Mouse (Mus musculus) CH12.LX (cell line): ENCODE measurements around the gene Ube4b. TPM values are rescaled to one million over a fixed set of nuclear protein-coding genes. Genes with fewer than 3 reads are reported as not detected.
"Not testable (repeated sequence)": the region's sequence is repeated elsewhere in the genome, so short reads cannot be mapped to it uniquely, and the experiment has no call there.

Experiments
- DNase-seq: peaks from one replicate; pipeline ENCODE4 v3.0.0-alpha.2; 2013; ENCODE audit errors: extremely low read depth
- H3K27ac ChIP-seq: 2 replicates; pipeline ENCODE4 v1.5.1; 2012; ENCODE audit warnings: low read depth, mild to moderate bottlenecking, control low read depth, moderate library complexity; ENCODE audit not compliant: insufficient read depth
- H3K27me3 ChIP-seq: replicated peaks from 2 replicates; pipeline ENCODE3; 2012; ENCODE audit warnings: inconsistent platforms
- H3K36me3 ChIP-seq, 2 experiments: replicated peaks in 1 of 2; 2 replicates each; pipeline versions ENCODE3 to v1.6.1; 2012; ENCODE audit warnings: inconsistent platforms in 1 of 2, low read length in 1 of 2, mild to moderate bottlenecking in 1 of 2, mixed read lengths in 1 of 2, moderate library complexity in 1 of 2; ENCODE audit not compliant: control insufficient read depth in 1 of 2, insufficient read depth in 1 of 2
- H3K4me1 ChIP-seq, 2 experiments: 2 replicates each; pipeline ENCODE4 v1.6.1; 2012; ENCODE audit warnings: inconsistent platforms in 1 of 2, moderate library complexity in 1 of 2; ENCODE audit not compliant: insufficient read depth in 2 of 2, control insufficient read depth in 1 of 2
- H3K4me2 ChIP-seq: 2 replicates; pipeline ENCODE4 v1.6.1; 2012; ENCODE audit warnings: low read depth, mild to moderate bottlenecking, control low read depth; ENCODE audit not compliant: poor library complexity, insufficient read depth, severe bottlenecking
- H3K4me3 ChIP-seq, 3 experiments: fragments of 150-350 bp in 1 of 3; sonication (generic) in 1 of 3; replicated peaks in 1 of 3; 2 replicates each; pipeline versions ENCODE3 to v1.5.1; 2011 to 2012; ENCODE audit warnings: low read depth in 2 of 3, low read length in 2 of 3, mild to moderate bottlenecking in 2 of 3, moderate library complexity in 2 of 3, control low read depth in 1 of 3, improper control_type of control experiment in 1 of 3, inconsistent platforms in 1 of 3, mixed read lengths in 1 of 3; ENCODE audit not compliant: poor library complexity in 1 of 3
- H3K79me2 ChIP-seq: replicated peaks from 2 replicates; pipeline ENCODE4 v1.6.1; 2012; ENCODE audit warnings: mild to moderate bottlenecking, moderate library complexity; ENCODE audit not compliant: control insufficient read depth, poor library complexity, insufficient read depth, severe bottlenecking; ENCODE audit errors: extremely low read depth
- H3K9ac ChIP-seq: 2 replicates; pipeline ENCODE4 v1.6.1; 2012; ENCODE audit warnings: low read depth, mild to moderate bottlenecking, control low read depth, moderate library complexity; ENCODE audit not compliant: insufficient read depth
- H3K9me3 ChIP-seq: replicated peaks from 2 replicates; pipeline ENCODE3; 2012; ENCODE audit warnings: low read length, inconsistent platforms, mixed read lengths
- EP300 ChIP-seq: IDR thresholded peaks from 2 replicates; pipeline ENCODE4 v1.6.1; 2011; ENCODE audit warnings: low read length, improper control_type of control experiment
- ETS1 ChIP-seq: conservative IDR thresholded peaks from 2 replicates; pipeline ENCODE4 v1.6.1; 2012; ENCODE audit warnings: low read depth, mild to moderate bottlenecking, inconsistent platforms, low read length, improper control_type of control experiment, moderate library complexity
- GABPA ChIP-seq: IDR thresholded peaks from 2 replicates; pipeline ENCODE4 v1.6.1; 2012; ENCODE audit warnings: low read depth, low read length, improper control_type of control experiment, inconsistent platforms; ENCODE audit not compliant: insufficient replicate concordance
- KAT2A ChIP-seq: IDR thresholded peaks from 2 replicates; pipeline ENCODE4 v1.6.1; 2012; ENCODE audit warnings: low read length, improper control_type of control experiment, inconsistent platforms; ENCODE audit not compliant: insufficient replicate concordance
- MXI1 ChIP-seq: IDR thresholded peaks from 2 replicates; pipeline ENCODE4 v1.6.1; 2011; ENCODE audit warnings: mild to moderate bottlenecking, low read depth, low read length, improper control_type of control experiment
- MYC ChIP-seq: IDR thresholded peaks from 2 replicates; pipeline ENCODE4 v1.6.1; 2011; ENCODE audit warnings: low read depth, mild to moderate bottlenecking, improper control_type of control experiment, low read length
- TCF12 ChIP-seq: IDR thresholded peaks from 2 replicates; pipeline ENCODE4 v1.6.1; 2014; ENCODE audit warnings: low read depth, mild to moderate bottlenecking, inconsistent platforms, low read length, improper control_type of control experiment
- ZKSCAN1 ChIP-seq: IDR thresholded peaks from 2 replicates; pipeline ENCODE4 v1.6.1; 2012; ENCODE audit warnings: low read depth, inconsistent platforms, low read length, improper control_type of control experiment, borderline replicate concordance
- dilution Hi-C: fragments of 300-500 bp; cut with MboI; formaldehyde crosslinking; loops from 2 replicates; pipeline ENCODE4 v1.14.3; 2020; ENCODE audit warnings: low sequenced_read_pairs; ENCODE audit not compliant: extremely low pct_unique_long_range_greater_than_20kb, extremely low pct_ligation_motif_present
- in situ Hi-C: fragments of 300-500 bp; cut with MboI; formaldehyde crosslinking; loops from 3 replicates; pipeline ENCODE4 v1.14.3; 2019; ENCODE audit warnings: low sequenced_read_pairs, low pct_ligation_motif_present, low pct_unique_long_range_greater_than_20kb, mixed read lengths
- polyA plus RNA-seq: library from polyadenylated mRNA; unstranded; fragments of >175 nt; gene quantifications from 2 replicates; pipeline ENCODE4 v1.2.1, GENCODE M21; 2012; ENCODE audit warnings: low read depth; ENCODE audit not compliant: insufficient read length
- total RNA-seq, 2 experiments: library from RNA; depleted of rRNA; stranded (reverse); fragments of 300-350 nt in 1 of 2; fragments of >200 nt in 1 of 2; gene quantifications; 2 replicates each; pipeline ENCODE4 v1.2.3; 2012 to 2014

Ube4b gene
- total and polyA plus RNA-seq, 3 experiments, result 13.1 to 60.0 (median 41.6) TPM

DNA sequence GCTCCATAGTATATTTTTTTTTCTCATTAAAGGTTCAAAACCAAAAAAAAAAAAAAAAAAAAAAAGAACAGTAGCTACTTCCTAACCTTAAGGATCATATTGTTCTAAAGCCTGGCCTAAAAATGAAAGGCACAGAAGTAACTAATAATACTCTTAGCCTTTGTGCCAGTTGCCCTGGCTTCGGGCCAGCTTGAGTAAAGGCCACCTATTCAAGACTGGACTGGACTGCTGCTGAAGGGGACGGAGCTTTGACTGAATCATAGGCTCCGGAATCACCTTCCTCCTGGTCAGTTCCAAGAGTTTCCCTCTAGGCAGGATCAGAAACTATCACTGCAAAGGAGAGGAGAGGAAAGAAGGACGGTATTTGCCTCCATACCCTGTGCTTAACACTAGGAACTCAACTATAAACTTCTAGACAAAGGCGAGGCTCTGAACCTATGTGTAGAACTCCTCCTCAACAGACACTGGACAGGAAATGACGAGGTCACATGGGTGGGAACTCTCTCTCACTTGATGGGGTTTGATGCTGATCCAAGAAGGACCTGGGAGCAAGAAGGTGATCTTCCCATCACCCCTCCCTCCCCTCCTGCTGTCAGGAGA lies 31.4 kb upstream of the Ube4b start:
- Histone ChIP-seq H3K4me2 (no peak overlapping the region), H3K4me1 (0 out of 4 replicates have a peak, but pooled peaks cover 0 to 4% of the 10 kb centered on the region in 2 experiments), H3K36me3 (no peaks in the 10 kb centered on the region), H3K79me2 (no peaks in the 10 kb centered on the region), H3K27ac (no peak overlapping the region), H3K9ac (no peak overlapping the region), H3K27me3 (no peaks in the 10 kb centered on the region), H3K4me3 (no peak overlapping the region), H3K9me3 (no peaks in the 10 kb centered on the region)
- DNase-seq, result no peak
- TF ChIP-seq ZKSCAN1, result no peak
- TF ChIP-seq EP300, result no peak
- TF ChIP-seq ETS1, result no peak
- TF ChIP-seq MXI1, result no peak
- no peak for TF ChIP-seq TCF12
- no peak for TF ChIP-seq MYC
- TF ChIP-seq GABPA, result no peak
- in situ Hi-C loops, result no loop called here
- dilution Hi-C loops, result no loop called here

DNA sequence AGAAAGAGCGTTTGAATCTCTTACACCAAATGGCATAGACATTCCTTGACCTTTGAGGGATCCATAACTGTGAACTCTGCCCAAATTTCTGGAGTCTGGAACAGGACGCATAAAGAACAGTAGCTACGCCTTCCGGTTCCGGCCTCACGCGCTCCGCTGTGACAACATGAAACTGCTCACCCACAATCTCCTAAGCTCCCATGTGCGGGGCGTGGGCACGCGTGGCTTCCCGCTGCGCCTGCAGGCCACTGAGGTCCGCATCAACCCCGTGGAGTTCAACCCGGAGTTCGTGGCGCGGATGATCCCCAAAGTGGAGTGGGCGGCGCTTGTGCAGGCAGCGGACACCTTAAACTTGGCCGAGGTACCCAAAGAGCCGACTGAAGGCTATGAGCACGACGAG lies 30.6 kb upstream of the Ube4b start:
- H3K79me2 ChIP-seq, DNase-seq, in situ Hi-C loops, H3K27ac ChIP-seq, H3K9me3 ChIP-seq, H3K4me2 ChIP-seq, H3K27me3 ChIP-seq, H3K9ac ChIP-seq, H3K4me3 ChIP-seq, H3K36me3 ChIP-seq, H3K4me1 ChIP-seq, dilution Hi-C loops: not testable (repeated sequence)

DNA sequence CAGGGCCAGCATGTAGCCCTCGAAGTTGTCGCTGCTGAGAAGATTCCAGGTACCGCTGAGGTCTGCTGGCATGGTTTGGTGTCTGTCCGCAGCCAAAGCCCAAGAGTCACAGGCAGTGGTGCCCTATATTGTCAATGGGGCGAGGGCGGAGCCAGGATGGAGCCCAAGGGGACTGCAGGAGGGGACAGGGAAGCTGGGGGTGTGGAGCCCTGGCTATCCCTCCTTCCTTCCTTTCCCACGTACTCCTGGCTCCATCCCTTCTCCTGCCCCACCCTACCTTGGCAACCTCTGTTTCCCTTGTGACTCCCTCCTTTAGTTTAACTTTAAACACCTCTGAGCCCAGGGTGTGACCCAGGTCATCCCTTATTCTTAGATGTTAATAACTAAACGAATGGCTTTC lies 28.3 kb upstream of the Ube4b start, which contains the start of gene Rbp7:
Gene Rbp7 (minus strand): TSS at position 100 of the 400 bp plus-strand sequence.
- in situ Hi-C loops (loop anchor here (5.0 kb wide), 1 partner anchor 72 kb away; no protein-coding TSS in a partner anchor), dilution Hi-C loops (no loop called here)
- Histone ChIP-seq H3K4me3 (no peak within 1 kb of the TSS), H3K4me2 (no peak within 1 kb of the TSS), H3K27ac (no peak within 1 kb of the TSS), H3K4me1 (no peaks in the 10 kb centered on the region), H3K27me3 (no peaks in the 10 kb centered on the region), H3K9me3 (peaks cover 2% of the 10 kb centered on the region), H3K9ac (no peak within 1 kb of the TSS), H3K79me2 (no peaks in the 10 kb centered on the region), H3K36me3 (no peaks in the 10 kb centered on the region)
- DNase-seq, result no peak
- no peak for TF ChIP-seq KAT2A
